Mouse (Mus musculus): Measurements from ENCODE around the gene Cdkn2a.

Gene Cdkn2a
- long read RNA-seq, experiment 1, result 0 reads
- long read RNA-seq, experiment 2, partial matches to known transcripts, result 0 of 1 reads
- long read RNA-seq, experiment 2, other reads (novel, unspliced or antisense), result 1 of 1 reads

DNA sequence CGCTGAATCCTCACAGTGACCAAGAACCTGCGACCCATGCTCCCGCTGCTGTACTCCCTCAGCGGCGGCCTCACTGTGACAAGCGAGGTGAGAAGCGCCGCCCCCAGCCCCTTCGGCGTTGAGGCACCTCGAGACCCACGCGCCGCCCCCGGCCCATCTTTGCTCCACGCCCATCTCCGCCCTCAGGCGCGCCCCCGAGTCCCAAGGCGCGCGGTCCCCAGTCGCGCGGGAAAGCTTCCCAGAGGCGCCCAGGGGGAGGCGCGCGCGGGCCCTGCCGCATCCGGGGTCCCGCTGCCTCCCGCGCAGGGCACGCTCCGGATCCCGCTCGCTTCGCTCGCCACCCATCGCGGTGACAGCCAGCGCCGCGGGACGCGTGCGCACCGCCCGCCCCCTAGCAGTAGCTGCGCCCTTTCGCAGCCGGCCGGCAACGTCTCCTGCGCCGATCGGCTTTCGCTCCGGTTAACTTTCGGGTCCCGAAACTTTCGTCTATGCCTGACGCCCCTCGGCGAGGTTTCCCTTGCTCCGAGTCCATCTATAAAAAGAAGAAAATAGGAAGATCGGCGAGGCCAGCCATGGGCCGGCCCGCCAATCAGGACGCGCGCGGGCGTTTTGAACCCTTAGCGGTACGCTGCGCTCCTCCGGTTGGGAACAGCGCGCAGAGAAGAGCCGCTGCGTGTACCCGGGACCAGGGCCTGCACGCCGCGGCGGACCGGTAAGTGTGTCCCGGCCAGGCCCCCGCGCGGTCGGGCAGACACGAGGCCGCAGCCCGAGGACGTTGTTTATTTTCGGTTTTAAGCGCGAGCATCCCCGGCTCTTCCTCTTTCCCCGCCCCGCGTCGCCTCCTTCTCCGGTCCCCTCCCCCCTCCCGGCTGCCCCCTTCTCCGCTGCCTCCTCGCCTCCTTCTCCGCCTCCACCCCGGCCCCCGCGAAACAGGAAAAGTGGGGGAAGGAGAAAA lies at the start of gene Cdkn2a:
TSS of gene Cdkn2a (minus strand) at position 168 of the 955 bp plus-strand sequence.
- intact Hi-C loops (cut with DNase I), result no loop called here

DNA sequence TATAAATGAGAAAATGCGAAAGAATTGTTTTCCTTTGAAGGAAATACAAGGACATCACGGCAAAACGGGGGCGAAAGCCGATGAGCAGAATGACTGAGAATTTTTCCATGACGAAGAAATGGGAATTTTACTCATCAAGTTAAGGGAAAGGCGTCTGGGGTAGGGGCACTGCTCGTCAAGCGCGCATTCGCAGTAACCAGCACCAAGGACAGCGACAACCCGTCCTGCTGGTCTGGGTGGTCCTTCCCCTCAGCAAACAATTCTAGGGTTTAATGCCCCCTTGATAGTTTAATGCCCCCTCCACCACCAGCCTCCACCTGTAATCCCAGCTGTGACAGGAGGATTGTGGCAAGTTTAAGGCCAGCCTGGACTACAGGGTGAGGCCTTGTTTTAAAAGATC lies 19.0 kb upstream of the Cdkn2a start:
- intact Hi-C loops (cut with DNase I), result no loop called here

GRCm38 (mm10) chr4:89310491-89311254 lies 16.2 kb upstream of the Cdkn2a start, which contains the start of gene Cdkn2b:
Gene Cdkn2b, minus strand, starts transcription at chr4:89311039.
- intact Hi-C loops (cut with DNase I), result no loop called here

DNA sequence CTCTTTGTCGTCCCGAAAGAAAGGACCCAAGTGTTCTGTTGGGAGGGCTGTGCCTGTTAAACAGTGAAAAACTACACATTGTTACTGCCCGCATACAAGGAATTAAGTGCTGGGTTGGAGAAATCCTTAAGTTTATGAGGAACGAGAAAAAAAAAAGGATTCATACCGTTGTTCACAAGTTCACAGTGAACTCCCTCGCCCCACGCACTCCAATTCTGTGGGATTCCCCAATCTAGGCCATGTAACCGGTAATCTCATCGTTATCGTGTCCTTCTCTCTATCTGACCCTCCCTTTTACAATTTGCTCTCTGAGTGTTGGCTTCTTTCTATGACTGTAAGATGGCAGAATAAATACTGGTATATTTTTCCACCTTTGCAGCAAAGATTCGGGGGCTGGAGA lies 15.5 kb upstream of the Cdkn2a start:
- intact Hi-C loops (cut with DNase I), result no loop called here

GRCm38 (mm10) chr4:89308001-89308400 lies 13.5 kb upstream of the Cdkn2a start:
- intact Hi-C loops (cut with DNase I), result no loop called here

DNA sequence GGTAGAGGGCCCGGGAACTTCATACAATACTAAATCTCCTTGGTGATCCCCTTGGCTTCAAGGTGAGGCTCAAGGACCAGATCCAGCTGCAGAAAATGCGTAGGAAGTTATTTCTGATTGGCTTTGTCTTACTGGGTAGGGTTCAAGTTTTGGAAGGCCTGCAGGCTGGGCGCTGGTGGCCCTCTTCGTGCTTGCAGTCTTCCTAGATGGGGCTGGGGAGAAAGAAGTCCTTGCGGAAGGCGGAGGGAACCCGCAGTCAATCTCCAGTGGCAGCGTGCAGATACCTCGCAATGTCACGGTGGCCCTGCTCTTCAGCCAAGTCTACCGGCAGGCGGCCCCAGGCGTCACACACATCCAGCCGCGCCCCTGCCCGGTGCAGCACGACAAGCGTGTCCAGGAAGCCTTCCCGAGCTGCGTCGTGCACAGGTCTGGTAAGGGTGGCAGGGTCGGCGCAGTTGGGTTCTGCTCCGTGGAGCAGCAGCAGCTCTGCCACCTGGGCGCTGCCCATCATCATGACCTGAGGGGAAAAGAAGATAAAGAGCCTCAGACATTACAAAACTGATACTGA lies 12.4 kb upstream of the Cdkn2a start:
- intact Hi-C loops (cut with DNase I), result no loop called here

- intact Hi-C loops (cut with DNase I), result no loop called here
Observed at GRCm38 (mm10) chr4:89305691-89306090, 11.2 kb upstream of the Cdkn2a start.

DNA sequence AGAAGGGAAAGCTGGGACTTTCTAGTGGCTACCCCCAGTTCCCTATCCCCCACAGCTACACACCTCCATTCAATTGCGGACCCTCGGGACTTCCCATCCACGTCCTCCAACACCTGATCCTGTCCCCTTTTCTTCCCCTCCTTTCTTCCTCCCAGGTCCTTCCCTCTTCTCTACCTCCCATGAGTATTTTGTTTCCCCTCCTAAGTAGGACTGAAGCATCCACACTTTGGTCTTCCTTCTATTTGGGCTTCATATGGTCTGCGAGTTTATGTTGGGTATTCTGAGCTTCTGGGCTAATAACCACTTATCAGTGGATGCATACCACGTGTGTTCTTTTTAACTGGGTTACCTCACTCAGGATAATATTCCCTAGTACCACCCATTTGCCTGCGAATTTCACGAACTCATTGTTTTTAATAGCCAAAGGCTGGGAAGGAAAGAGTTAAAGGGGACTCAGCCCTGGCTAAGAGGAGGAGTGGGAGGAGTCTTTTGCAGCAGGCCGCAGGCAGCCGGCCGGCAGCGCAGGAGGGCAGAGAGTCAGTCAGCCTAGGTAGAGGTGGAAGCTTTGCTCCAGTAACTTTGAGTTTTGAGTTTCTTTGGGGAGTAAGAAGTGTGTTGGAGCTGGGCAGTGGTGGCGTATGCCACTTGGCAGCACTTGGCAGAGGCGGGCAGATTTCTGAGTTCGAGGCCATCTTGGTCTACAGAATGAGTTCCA lies 9.0 kb upstream of the Cdkn2a start:
- intact Hi-C loops (cut with DNase I), result no loop called here

GRCm38 (mm10) chr4:89302129-89302528 lies 7.7 kb upstream of the Cdkn2a start:
- intact Hi-C loops (cut with DNase I), result no loop called here

GRCm38 (mm10) chr4:89299721-89300120 lies 5.3 kb upstream of the Cdkn2a start:
- intact Hi-C loops (cut with DNase I), result no loop called here

DNA sequence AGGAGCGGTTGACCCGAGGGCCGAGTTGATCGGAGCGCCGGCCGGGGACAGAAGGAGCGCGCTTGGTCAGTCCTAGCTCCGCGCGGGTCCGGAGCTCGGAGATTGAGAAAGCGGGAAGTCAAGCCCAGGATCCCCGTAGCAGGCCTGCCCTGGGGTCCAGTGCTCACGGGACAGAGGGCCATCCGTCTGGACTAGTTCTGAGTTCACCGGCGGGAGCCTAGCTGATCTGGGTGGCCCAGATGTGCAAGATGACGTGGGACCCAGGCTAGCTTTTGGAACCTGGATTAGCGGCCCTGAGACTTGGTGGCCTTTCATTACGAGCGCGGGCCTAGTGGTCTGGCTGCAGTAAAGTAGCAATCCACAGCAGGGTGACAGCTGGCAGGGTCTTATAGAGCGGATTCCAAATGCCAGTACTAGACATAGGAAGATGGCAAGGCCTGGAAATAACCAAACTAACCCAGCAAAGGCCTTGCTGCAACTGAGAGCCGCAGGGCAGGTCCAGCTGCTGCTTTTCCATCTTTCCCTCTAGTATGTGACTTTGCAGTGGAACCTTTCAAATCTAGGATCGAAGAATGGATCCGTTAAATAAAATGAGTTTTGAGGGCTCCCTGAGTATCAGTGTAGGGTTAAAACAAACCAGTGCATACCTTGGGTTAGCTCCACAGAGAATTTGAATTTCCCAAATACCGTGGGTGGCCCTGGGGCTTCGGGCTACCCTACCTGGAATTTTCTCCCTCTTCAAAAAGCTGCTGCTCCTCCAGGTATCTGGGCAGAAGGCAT lies 1.2 kb upstream of the Cdkn2a start:
- intact Hi-C loops (cut with DNase I), result no loop called here

DNA sequence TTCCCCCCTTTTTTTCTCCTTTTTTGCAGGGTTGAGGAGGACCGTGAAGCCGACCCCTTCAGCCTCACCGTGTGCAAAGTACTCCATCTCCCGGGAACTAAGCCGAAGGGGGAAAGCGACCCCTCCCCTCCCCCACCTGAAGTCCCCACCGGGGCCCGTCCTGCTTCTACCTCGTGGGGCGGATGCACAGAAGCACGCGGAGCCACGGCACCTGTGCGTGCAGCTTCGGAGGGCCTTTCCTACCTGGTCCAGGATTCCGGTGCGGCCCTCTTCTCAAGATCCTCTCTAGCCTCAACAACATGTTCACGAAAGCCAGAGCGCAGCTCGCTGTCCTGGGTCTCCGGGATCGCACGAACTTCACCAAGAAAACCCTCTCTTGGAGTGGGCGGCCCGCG lies 365 bp downstream of the Cdkn2a start:
- intact Hi-C loops (cut with DNase I), result no loop called here

- intact Hi-C loops (cut with DNase I), result no loop called here
Observed at GRCm38 (mm10) chr4:89293516-89293915, 937 bp downstream of the Cdkn2a start.

DNA sequence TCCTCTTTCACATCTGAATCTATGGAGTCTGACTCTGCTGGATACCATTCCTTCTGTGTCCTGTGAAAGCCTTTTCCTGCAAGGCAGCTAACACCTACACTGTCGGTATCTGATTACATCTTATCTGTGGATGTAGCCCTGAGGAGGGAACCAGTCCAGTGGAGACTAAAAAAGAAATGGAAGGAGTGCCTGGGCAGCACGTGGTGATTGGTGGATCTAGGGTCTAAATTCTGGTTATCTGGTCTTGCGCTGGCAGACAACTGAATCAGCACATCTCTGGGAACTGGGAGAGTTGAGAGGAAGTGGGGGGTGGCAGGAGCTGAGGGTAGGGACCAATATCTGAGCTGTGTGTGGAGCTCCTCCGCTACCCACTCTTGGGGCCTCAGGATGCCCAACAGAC lies 5.4 kb downstream of the Cdkn2a start:
- intact Hi-C loops (cut with DNase I), result no loop called here

DNA sequence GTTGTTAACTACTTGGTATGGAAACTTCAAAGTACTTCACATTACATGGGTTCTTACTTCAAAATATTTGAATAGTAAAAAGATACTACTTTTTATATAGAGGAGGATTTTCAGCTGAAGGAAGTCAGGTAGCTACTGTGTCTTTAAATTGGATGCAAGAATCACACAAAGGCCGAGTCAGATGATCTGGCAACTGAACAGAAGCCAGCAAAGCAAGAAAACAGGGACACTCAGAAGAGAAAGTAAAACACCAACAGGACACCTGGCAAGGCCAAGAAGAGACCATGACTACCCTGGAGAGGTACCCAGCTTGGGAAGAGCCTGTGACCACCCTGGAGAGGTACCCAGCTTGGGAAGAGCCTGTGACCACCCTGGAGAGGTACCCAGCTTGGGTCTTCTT lies 7.9 kb downstream of the Cdkn2a start:
- intact Hi-C loops (cut with DNase I), result no loop called here

GRCm38 (mm10) chr4:89285688-89286087 lies 8.8 kb downstream of the Cdkn2a start:
- intact Hi-C loops (cut with DNase I), result no loop called here

GRCm38 (mm10) chr4:89282661-89283060 lies 11.8 kb downstream of the Cdkn2a start:
- intact Hi-C loops (cut with DNase I), result no loop called here

GRCm38 (mm10) chr4:89282036-89282566 lies 12.4 kb downstream of the Cdkn2a start:
- intact Hi-C loops (cut with DNase I), result no loop called here

- intact Hi-C loops (cut with DNase I), result no loop called here
Observed at GRCm38 (mm10) chr4:89281236-89281635, 13.2 kb downstream of the Cdkn2a start.

GRCm38 (mm10) chr4:89279641-89280040 lies 14.8 kb downstream of the Cdkn2a start:
- intact Hi-C loops (cut with DNase I), result no loop called here
